ENCODE assay signal across 10 mouse cellular contexts in genomic region chr5:27416571-27416970, GRCm38 (mm10).
DNase-seq lines count a peak whose midpoint lies in the region; ATAC-seq and TF ChIP-seq lines count a peak whose summit lies in the region.
"Had no signal": no experiment of that assay in that cellular context is flagged by ENCODE, and none has a peak within 500 bp of the region (broad histone marks: within the 10 kb centered on the region; RNA-seq: fewer than 3 reads in every experiment).

No protein-coding gene starts in this region.

- H3K9ac ChIP-seq in midbrain, embryonic 16.5 days (ENCODE audit: low read depth, low read length) = no peak overlapping the region
- H3K9ac ChIP-seq: kidney, embryonic 15.5 days had no signal

- peak; percentile 77 for DNase-seq in cerebellum, adult 9-10 months
- no peak for DNase-seq in cerebellum, adult 8-10 months
- DNase-seq in left cerebral cortex, adult 2 months (ENCODE audit: extremely low spot score in 1 of 2, low spot score in 2 of 2) = no peak
- no peak for DNase-seq in left cerebral cortex, adult 8-10 months (ENCODE audit: low spot score in 2 of 2)
- peak; percentile 72 for DNase-seq in brain, embryonic 14.5 days (ENCODE audit: low read depth)
- no peak for DNase-seq in MN1 (ENCODE audit: low spot score)
- no peak for DNase-seq in layer of hippocampus, adult 8-10 months (ENCODE audit: low spot score in 2 of 2)

- H3K4me2 ChIP-seq in midbrain, embryonic 16.5 days (ENCODE audit: low read length) = no peak overlapping the region
- H3K4me2 ChIP-seq: kidney, embryonic 15.5 days had no signal

- WGBS in midbrain, embryonic 16.5 days = 65% methylated on average over 4 of the region's 4 CpGs

- TF ChIP-seq CTCF in left cerebral cortex, adult 2 months (IDR thresholded peaks at IDR 0.05) = peak; percentile 68
- TF ChIP-seq CTCF in brain, embryonic 14.5 days (IDR thresholded peaks at IDR 0.05; ENCODE audit: borderline replicate concordance, extremely low read depth, insufficient read depth, insufficient read length) = peak; percentile 64; the same call in 1 of the 2 replicates

- H3K27ac ChIP-seq in left cerebral cortex, adult 2 months = no peak overlapping the region
- no peak overlapping the region for H3K27ac ChIP-seq in midbrain, embryonic 16.5 days (ENCODE audit: low read length)
- H3K27ac ChIP-seq: kidney, embryonic 15.5 days; macrophage had no signal

- H3K36me3 ChIP-seq in midbrain, embryonic 16.5 days (ENCODE audit: control insufficient read depth, insufficient read depth, low read length) = no peaks in the 10 kb centered on the region
- H3K36me3 ChIP-seq: kidney, embryonic 15.5 days had no signal

- intact Hi-C loops in left cerebral cortex, adult 2 months (cut with DNase I) = loop anchor here (1.0 to 10.0 kb wide), 3 partner anchors 154 to 341 kb away; no protein-coding TSS in a partner anchor

- no peak for TF ChIP-seq POLR2A in brain, embryonic 14.5 days (IDR thresholded peaks at IDR 0.05; ENCODE audit: borderline replicate concordance, extremely low read depth, insufficient read depth, insufficient read length, poor library complexity, severe bottlenecking)

- no peaks in the 10 kb centered on the region; the same call in 1 of the 2 replicates for H3K4me1 ChIP-seq in midbrain, embryonic 16.5 days (ENCODE audit: control insufficient read depth, insufficient read depth, low read length)
- H3K4me1 ChIP-seq: kidney, embryonic 15.5 days had no signal

- no peaks in the 10 kb centered on the region for H3K27me3 ChIP-seq in midbrain, embryonic 16.5 days (ENCODE audit: control insufficient read depth, insufficient read depth, low read depth, low read length)
- H3K27me3 ChIP-seq: kidney, embryonic 15.5 days had no signal

- no peak overlapping the region for H3K4me3 ChIP-seq in left cerebral cortex, adult 2 months
- H3K4me3 ChIP-seq in midbrain, embryonic 16.5 days (ENCODE audit: low read depth, low read length) = no peak overlapping the region
- H3K4me3 ChIP-seq: kidney, embryonic 15.5 days had no signal

- ATAC-seq in midbrain, embryonic 16.5 days = peak; percentile 34; the same call in 1 of the 2 replicates

- H3K9me3 ChIP-seq in midbrain, embryonic 16.5 days (replicated peaks; ENCODE audit: control insufficient read depth, low read length, poor library complexity, severe bottlenecking) = no peaks in the 10 kb centered on the region
- H3K9me3 ChIP-seq: kidney, embryonic 15.5 days had no signal

Comparison
In these comparisons a context has a peak if more than half of its experiments do, and no peak if none do; other contexts are left out.
1. DNase-seq: peak in cerebellum, adult 9-10 months (single experiment) and brain, embryonic 14.5 days (single experiment); none in cerebellum, adult 8-10 months (single experiment), left cerebral cortex, adult 2 months (0 of 2), left cerebral cortex, adult 8-10 months (0 of 2), MN1 (single experiment) and layer of hippocampus, adult 8-10 months (0 of 2).